Mouse (Mus musculus): ENCODE measurements around the gene Zc3h18.

Gene Zc3h18

GRCm38 (mm10) chr8:122347811-122348552 lies 28.4 kb upstream of the Zc3h18 start:
- DNase-seq = no peak

- DNase-seq = no peak
Measured at GRCm38 (mm10) chr8:122349357-122350297, 26.8 kb upstream of the Zc3h18 start.

- DNase-seq = no peak
Measured at GRCm38 (mm10) chr8:122350309-122351089, 25.9 kb upstream of the Zc3h18 start.

GRCm38 (mm10) chr8:122354157-122354556 lies 22.3 kb upstream of the Zc3h18 start:
- DNase-seq = no peak

GRCm38 (mm10) chr8:122355642-122356606 lies 20.5 kb upstream of the Zc3h18 start:
- peak; percentile 42 for DNase-seq

GRCm38 (mm10) chr8:122357202-122357601 lies 19.2 kb upstream of the Zc3h18 start:
- no peak for DNase-seq

- no peak for DNase-seq
Measured at GRCm38 (mm10) chr8:122357641-122358040, 18.8 kb upstream of the Zc3h18 start.

GRCm38 (mm10) chr8:122359111-122359775 lies 17.2 kb upstream of the Zc3h18 start:
- no peak for DNase-seq

- DNase-seq = no peak
Measured at GRCm38 (mm10) chr8:122360696-122361416, 15.6 kb upstream of the Zc3h18 start, which contains the start of gene Trhr2. Gene Trhr2, minus strand, starts transcription at chr8:122360746.

GRCm38 (mm10) chr8:122362271-122362670 lies 14.1 kb upstream of the Zc3h18 start:
- DNase-seq = no peak

- no peak for DNase-seq
Measured at GRCm38 (mm10) chr8:122362967-122363366, 13.4 kb upstream of the Zc3h18 start.

- no peak for DNase-seq
Measured at GRCm38 (mm10) chr8:122368494-122368893, 7.9 kb upstream of the Zc3h18 start.

GRCm38 (mm10) chr8:122369665-122370064 lies 6.7 kb upstream of the Zc3h18 start:
- peak; percentile 73 for DNase-seq

GRCm38 (mm10) chr8:122371706-122372105 lies 4.7 kb upstream of the Zc3h18 start:
- no peak for DNase-seq

- DNase-seq = peak; percentile 18
Measured at GRCm38 (mm10) chr8:122375320-122375719, 1.1 kb upstream of the Zc3h18 start.

GRCm38 (mm10) chr8:122375751-122376364 lies 551 bp upstream of the Zc3h18 start:
- DNase-seq = no peak

GRCm38 (mm10) chr8:122383039-122383438 lies 6.6 kb downstream of the Zc3h18 start:
- no peak for DNase-seq

- no peak for DNase-seq
Measured at GRCm38 (mm10) chr8:122389357-122389756, 12.9 kb downstream of the Zc3h18 start.

GRCm38 (mm10) chr8:122390758-122391157 lies 14.3 kb downstream of the Zc3h18 start:
- no peak for DNase-seq

- no peak for DNase-seq
Measured at GRCm38 (mm10) chr8:122393717-122394116, 17.3 kb downstream of the Zc3h18 start.

Measured in kidney, adult 9 months (tissue).